In genomic region chr4:51576456-51576855, GRCm38 (mm10) we compare ENCODE assay signal across 17 mouse cellular contexts.
"Had no signal": no experiment of that assay in that cellular context is flagged by ENCODE, and none has a peak within 500 bp of the region (broad histone marks: within the 10 kb centered on the region; RNA-seq: fewer than 3 reads in every experiment).

No protein-coding gene starts in this region.

- H3K4me3 ChIP-seq: limb, embryonic 12.5 days; liver, embryonic 13.5 days; lung, embryonic 15.5 days; megakaryocyte, embryonic 14.5 days; midbrain, embryonic 12.5 days had no signal

- H3K27me3 ChIP-seq: limb, embryonic 12.5 days; liver, embryonic 13.5 days; lung, embryonic 15.5 days; megakaryocyte, embryonic 14.5 days; midbrain, embryonic 12.5 days had no signal

- H3K36me3 ChIP-seq: limb, embryonic 12.5 days; liver, embryonic 13.5 days; lung, embryonic 15.5 days; midbrain, embryonic 12.5 days had no signal

- DNase-seq: kidney, adult 8-10 months; kidney, postnatal 36 days; layer of hippocampus, adult 9-11 months; layer of hippocampus, postnatal 36 days; liver; liver, embryonic 13.5 days; liver, postnatal 0 days; lung, postnatal 14 days; right cerebral cortex, adult 18-20 months; right cerebral cortex, postnatal 25 days; thymus, postnatal 4 days had no signal

- H3K4me2 ChIP-seq: limb, embryonic 12.5 days; liver, embryonic 13.5 days; lung, embryonic 15.5 days; midbrain, embryonic 12.5 days had no signal

- H3K9ac ChIP-seq: limb, embryonic 12.5 days; liver, embryonic 13.5 days; liver, postnatal 0 days; lung, embryonic 15.5 days; midbrain, embryonic 12.5 days had no signal

- H3K27ac ChIP-seq: limb, embryonic 12.5 days; liver, embryonic 13.5 days; lung, embryonic 15.5 days; macrophage; midbrain, embryonic 12.5 days had no signal

- H3K9me3 ChIP-seq: limb, embryonic 12.5 days; liver, embryonic 13.5 days; lung, embryonic 15.5 days; midbrain, embryonic 12.5 days had no signal

- H3K4me1 ChIP-seq: limb, embryonic 12.5 days; liver, embryonic 13.5 days; lung, embryonic 15.5 days; megakaryocyte, embryonic 14.5 days; midbrain, embryonic 12.5 days had no signal

- ATAC-seq: liver, postnatal 0 days; midbrain, embryonic 16.5 days had no signal
